17 mouse cellular contexts compared by ENCODE assay signal in the genomic region with DNA sequence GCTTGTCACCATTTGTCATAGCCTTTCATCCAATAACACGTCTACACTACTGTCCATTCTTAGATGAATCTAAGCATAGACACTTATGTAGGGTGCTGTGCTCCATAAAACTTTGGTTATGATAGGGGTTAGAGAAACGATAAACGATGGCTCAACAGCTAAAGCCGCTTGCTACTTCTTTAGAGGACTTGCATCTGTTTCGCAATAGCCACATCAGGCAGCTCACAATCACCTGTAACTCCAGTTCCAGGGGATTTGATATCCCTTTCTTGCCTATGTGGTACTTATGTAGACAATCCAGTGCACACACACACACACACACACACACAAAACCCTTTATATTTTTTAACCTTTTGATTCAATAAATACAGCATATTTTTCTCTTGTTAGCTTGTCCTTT.
"Had no signal": no experiment of that assay in that cellular context is flagged by ENCODE, and none has a peak within 500 bp of the region (broad histone marks: within the 10 kb centered on the region; RNA-seq: fewer than 3 reads in every experiment).

No protein-coding gene starts in this region.

- H3K4me1 ChIP-seq: heart, embryonic 10.5 days; heart, embryonic 12.5 days; hindbrain, embryonic 13.5 days; hindbrain, embryonic 15.5 days; kidney, embryonic 15.5 days had no signal

- DNase-seq: gastrocnemius, postnatal 10 days; gastrocnemius, postnatal 36 days; kidney, adult 11 months; layer of hippocampus, postnatal 36 days; left cerebral cortex, postnatal 4 days; liver, embryonic 13.5 days had no signal

- H3K27me3 ChIP-seq: heart, embryonic 12.5 days; hindbrain, embryonic 13.5 days; hindbrain, embryonic 15.5 days; kidney, embryonic 15.5 days; limb, embryonic 13.5 days; limb, embryonic 15.5 days; liver, embryonic 13.5 days; liver, embryonic 15.5 days had no signal

- H3K4me2 ChIP-seq: heart, embryonic 12.5 days; hindbrain, embryonic 13.5 days; hindbrain, embryonic 15.5 days; kidney, embryonic 15.5 days; limb, embryonic 13.5 days; limb, embryonic 15.5 days; liver, embryonic 11.5 days; liver, embryonic 13.5 days; liver, embryonic 15.5 days had no signal

- H3K36me3 ChIP-seq: heart, embryonic 10.5 days; heart, embryonic 12.5 days; hindbrain, embryonic 13.5 days; hindbrain, embryonic 15.5 days; kidney, embryonic 15.5 days; limb, embryonic 13.5 days; limb, embryonic 15.5 days; liver, embryonic 13.5 days; liver, embryonic 15.5 days had no signal

- H3K4me3 ChIP-seq: heart, embryonic 10.5 days; heart, embryonic 12.5 days; hindbrain, embryonic 13.5 days; hindbrain, embryonic 15.5 days; kidney, embryonic 15.5 days; limb, embryonic 13.5 days; limb, embryonic 15.5 days; liver, embryonic 13.5 days; liver, embryonic 15.5 days had no signal

- H3K27ac ChIP-seq: heart, embryonic 10.5 days; hindbrain, embryonic 13.5 days; hindbrain, embryonic 15.5 days; hindbrain, postnatal 0 days; kidney, embryonic 15.5 days; kidney, postnatal 0 days; limb, embryonic 13.5 days; limb, embryonic 15.5 days; liver, embryonic 13.5 days; liver, embryonic 15.5 days had no signal
